Comparison of ENCODE assay signal across 20 mouse cellular contexts in genomic region chr3:123172151-123172550, GRCm38 (mm10).
DNase-seq lines count a peak whose midpoint lies in the region; TF ChIP-seq lines count a peak whose summit lies in the region.
"Had no signal": no experiment of that assay in that cellular context is flagged by ENCODE, and none has a peak within 500 bp of the region (broad histone marks: within the 10 kb centered on the region; RNA-seq: fewer than 3 reads in every experiment).

No protein-coding gene starts in this region.

- no peaks in the 10 kb centered on the region for H3K9me3 ChIP-seq in heart, embryonic 10.5 days
- H3K9me3 ChIP-seq: embryonic facial prominence, embryonic 10.5 days; embryonic facial prominence, embryonic 12.5 days; forebrain, embryonic 13.5 days; forebrain, embryonic 15.5 days had no signal

- H3K27me3 ChIP-seq in heart, embryonic 10.5 days (ENCODE audit: insufficient read depth, poor library complexity, severe bottlenecking): no peaks in the 10 kb centered on the region
- no peaks in the 10 kb centered on the region for H3K27me3 ChIP-seq in C2C12 (ENCODE audit: control insufficient read depth, insufficient read depth, insufficient read length)
- H3K27me3 ChIP-seq: embryonic facial prominence, embryonic 12.5 days; forebrain, embryonic 13.5 days; forebrain, embryonic 15.5 days; Patski had no signal

- H3K36me3 ChIP-seq in heart, embryonic 10.5 days: no peaks in the 10 kb centered on the region
- H3K36me3 ChIP-seq in C2C12 (ENCODE audit: control insufficient read depth, insufficient read depth): no peaks in the 10 kb centered on the region
- H3K36me3 ChIP-seq: embryonic facial prominence, embryonic 10.5 days; embryonic facial prominence, embryonic 12.5 days; forebrain, embryonic 15.5 days had no signal

- no peak overlapping the region for H3K4me3 ChIP-seq in heart, embryonic 10.5 days
- H3K4me3 ChIP-seq in C2C12 (ENCODE audit: insufficient read depth, poor library complexity, severe bottlenecking): no peak overlapping the region
- H3K4me3 ChIP-seq: embryonic facial prominence, embryonic 10.5 days; embryonic facial prominence, embryonic 12.5 days; forebrain, embryonic 13.5 days; forebrain, embryonic 15.5 days had no signal

- no peaks in the 10 kb centered on the region for H3K79me2 ChIP-seq in C2C12 (ENCODE audit: control insufficient read depth, insufficient read depth)

- peaks cover 30% of the 10 kb centered on the region for H3K4me1 ChIP-seq in heart, embryonic 10.5 days
- H3K4me1 ChIP-seq: forebrain, embryonic 15.5 days had no signal

- H3ac ChIP-seq in C2C12 (ENCODE audit: control insufficient read depth, insufficient read length, low read depth): no peak overlapping the region

- DNase-seq in heart, embryonic 10.5 days (ENCODE audit: low spot score): no peak
- no peak for DNase-seq in heart, adult 8-10 months (ENCODE audit: low spot score)
- peak; percentile 8 for DNase-seq in A20 (ENCODE audit: low read depth, low spot score)
- no peak for DNase-seq in layer of hippocampus, postnatal 10 days (ENCODE audit: low spot score in 2 of 2)
- DNase-seq in layer of hippocampus, adult 9-11 months: no peak
- DNase-seq: adrenal gland, adult 8-10 months; adrenal gland, postnatal 14 days; adrenal gland, postnatal 36 days; B cell, adult 2 months; cerebellum, adult 11-12 months; cerebellum, adult 2 months; cerebellum, adult 9-10 months; cerebellum, postnatal 10 days; cerebellum, postnatal 25 days had no signal

- 76% methylated on average over 5 of the region's 5 CpGs for WGBS in heart, embryonic 10.5 days

- no peak for TF ChIP-seq CTCF in C2C12 (IDR thresholded peaks at IDR 0.05; ENCODE audit: control insufficient read depth, insufficient read depth, insufficient read length)

- H3K27ac ChIP-seq in heart, embryonic 10.5 days: peak overlapping the region; percentile 17; the same call in 1 of the 2 replicates
- H3K27ac ChIP-seq: embryonic facial prominence, embryonic 10.5 days; embryonic facial prominence, embryonic 12.5 days; forebrain, embryonic 13.5 days; forebrain, embryonic 15.5 days had no signal

- no peaks in the 10 kb centered on the region for H3K79me3 ChIP-seq in C2C12 (ENCODE audit: low read depth)

TF ChIP-seq in C2C12, 6 proteins besides CTCF, POLR2A, EP300 and RAD21:
- TF ChIP-seq MYOD1 (IDR thresholded peaks at IDR 0.05; ENCODE audit: control insufficient read depth, insufficient read length, low read depth): no peak
- peak; percentile 35 for TF ChIP-seq USF1 (IDR thresholded peaks at IDR 0.05; ENCODE audit: low read depth)
- TF ChIP-seq MAX (IDR thresholded peaks at IDR 0.05): no peak
- TF ChIP-seq CEBPB (IDR thresholded peaks at IDR 0.05; ENCODE audit: low read depth): no peak
